Mouse (Mus musculus): Measurements from ENCODE around the gene Akr7a5.

GRCm38 (mm10) chr4:139297566-139297965 is 13.0 kb upstream of the Akr7a5 start:
- no peak for TF ChIP-seq POLR2A (IDR thresholded peaks at IDR 0.05; ENCODE audit: control insufficient read depth, extremely low read depth, insufficient read depth, low read length, poor library complexity)
- no peak for TF ChIP-seq CTCF (IDR thresholded peaks at IDR 0.05; ENCODE audit: borderline replicate concordance, control insufficient read depth, extremely low read depth, insufficient read depth, low read length, poor library complexity)
